ENCODE assay signal across 19 mouse cellular contexts in genomic region chr16:35380048-35380447, GRCm38 (mm10).
"Had no signal": no experiment of that assay in that cellular context is flagged by ENCODE, and none has a peak within 500 bp of the region (broad histone marks: within the 10 kb centered on the region; RNA-seq: fewer than 3 reads in every experiment).

No protein-coding gene starts in this region.

- H3K9ac ChIP-seq: liver, embryonic 13.5 days; lung, embryonic 14.5 days; neural tube, embryonic 12.5 days; neural tube, embryonic 15.5 days; stomach, embryonic 15.5 days had no signal

- DNase-seq: layer of hippocampus, adult 9-11 months; layer of hippocampus, postnatal 36 days; liver, embryonic 13.5 days; lung, embryonic 14.5 days; midbrain, embryonic 14.5 days; right cerebral cortex, adult 18-20 months; right cerebral cortex, postnatal 14 days; right cerebral cortex, postnatal 4 days; spleen, adult 18-20 months; thymus, postnatal 25 days had no signal

- ATAC-seq: lung, postnatal 0 days had no signal

- H3K27me3 ChIP-seq: liver, embryonic 13.5 days; neural tube, embryonic 12.5 days; neural tube, embryonic 15.5 days; stomach, embryonic 15.5 days had no signal

- H3K4me1 ChIP-seq: liver, embryonic 13.5 days; neural tube, embryonic 12.5 days; neural tube, embryonic 15.5 days; stomach, embryonic 15.5 days had no signal

- H3K27ac ChIP-seq: kidney, postnatal 0 days; layer of hippocampus, adult 2 months; left cerebral cortex, adult 2 months; liver, embryonic 13.5 days; macrophage; neural tube, embryonic 12.5 days; neural tube, embryonic 15.5 days; stomach, embryonic 15.5 days had no signal

- H3K9me3 ChIP-seq: liver, embryonic 13.5 days; neural tube, embryonic 12.5 days; neural tube, embryonic 15.5 days; stomach, embryonic 15.5 days had no signal

- H3K4me2 ChIP-seq: liver, embryonic 13.5 days; lung, embryonic 14.5 days; midbrain, embryonic 11.5 days; neural tube, embryonic 12.5 days; neural tube, embryonic 15.5 days; stomach, embryonic 15.5 days had no signal

- H3K4me3 ChIP-seq: layer of hippocampus, adult 2 months; left cerebral cortex, adult 2 months; liver, embryonic 13.5 days; neural tube, embryonic 12.5 days; neural tube, embryonic 15.5 days; stomach, embryonic 15.5 days had no signal

- H3K36me3 ChIP-seq: liver, embryonic 13.5 days; neural tube, embryonic 12.5 days; neural tube, embryonic 15.5 days; stomach, embryonic 15.5 days had no signal
